Mouse (Mus musculus): ENCODE results near the gene Ccdc33. TPM values are rescaled to one million over a fixed set of nuclear protein-coding genes. Genes with fewer than 3 reads are reported as not detected.

The Ccdc33 gene
- polyA plus RNA-seq, 1 experiment: 7.8 TPM

GRCm38 (mm10) chr9:58086203-58086602 is 32.4 kb downstream of the Ccdc33 start:
- H3K4me3 ChIP-seq (replicated peaks; ENCODE audit: extremely low read depth, low read depth, low read length): no peak overlapping the region
- no peak for DNase-seq
- no peaks in the 10 kb centered on the region for H3K4me1 ChIP-seq (ENCODE audit: control insufficient read depth, insufficient read depth, low read length)
- TF ChIP-seq CTCF (IDR thresholded peaks at IDR 0.05; ENCODE audit: insufficient read depth, low read length): no peak
- 41% methylated on average over 9 of the region's 9 CpGs for WGBS

- Histone ChIP-seq H3K4me1 (ENCODE audit: control insufficient read depth, insufficient read depth, low read length) (no peaks in the 10 kb centered on the region), H3K4me3 (replicated peaks; ENCODE audit: extremely low read depth, low read depth, low read length) (no peak overlapping the region)
- TF ChIP-seq CTCF (IDR thresholded peaks at IDR 0.05; ENCODE audit: insufficient read depth, low read length) (no peak), POLR2A (IDR thresholded peaks at IDR 0.05; ENCODE audit: borderline replicate concordance, extremely low read depth, low read depth, low read length) (no peak)
- 18% methylated on average over 2 of the region's 2 CpGs for WGBS
- no peak for DNase-seq
Measured at GRCm38 (mm10) chr9:58085074-58085473, 33.5 kb downstream of the Ccdc33 start.

GRCm38 (mm10) chr9:58084586-58084985 is 34.0 kb downstream of the Ccdc33 start:
- no peak for DNase-seq
- Histone ChIP-seq H3K4me3 (replicated peaks; ENCODE audit: extremely low read depth, low read depth, low read length) (no peak overlapping the region), H3K4me1 (ENCODE audit: control insufficient read depth, insufficient read depth, low read length) (no peaks in the 10 kb centered on the region)
- WGBS: 26% methylated on average over 8 of the region's 8 CpGs
- TF ChIP-seq CTCF (IDR thresholded peaks at IDR 0.05; ENCODE audit: insufficient read depth, low read length): no peak
- no peak for TF ChIP-seq POLR2A (IDR thresholded peaks at IDR 0.05; ENCODE audit: borderline replicate concordance, extremely low read depth, low read depth, low read length)

GRCm38 (mm10) chr9:58074561-58074960 is 44.1 kb downstream of the Ccdc33 start:
- no peaks in the 10 kb centered on the region for H3K4me1 ChIP-seq (ENCODE audit: control insufficient read depth, insufficient read depth, low read length)
- DNase-seq: no peak
- WGBS: 47% methylated on average over 3 of the region's 3 CpGs
- no peak overlapping the region for H3K4me3 ChIP-seq (replicated peaks; ENCODE audit: extremely low read depth, low read depth, low read length)
- no peak for TF ChIP-seq CTCF (IDR thresholded peaks at IDR 0.05; ENCODE audit: insufficient read depth, low read length)
- TF ChIP-seq POLR2A (IDR thresholded peaks at IDR 0.05; ENCODE audit: borderline replicate concordance, extremely low read depth, low read depth, low read length): no peak

- 79% methylated on average over 3 of the region's 3 CpGs for WGBS
- Histone ChIP-seq H3K4me1 (ENCODE audit: control insufficient read depth, insufficient read depth, low read length) (no peaks in the 10 kb centered on the region), H3K4me3 (replicated peaks; ENCODE audit: extremely low read depth, low read depth, low read length) (no peak overlapping the region)
- TF ChIP-seq POLR2A (IDR thresholded peaks at IDR 0.05; ENCODE audit: borderline replicate concordance, extremely low read depth, low read depth, low read length) (no peak), CTCF (IDR thresholded peaks at IDR 0.05; ENCODE audit: insufficient read depth, low read length) (no peak)
- no peak for DNase-seq
Measured at GRCm38 (mm10) chr9:58067546-58067945, 51.1 kb downstream of the Ccdc33 start.

- WGBS: 55% methylated on average over 6 of the region's 6 CpGs
- H3K4me3 ChIP-seq (replicated peaks; ENCODE audit: extremely low read depth, low read depth, low read length): no peak overlapping the region
- TF ChIP-seq POLR2A (IDR thresholded peaks at IDR 0.05; ENCODE audit: borderline replicate concordance, extremely low read depth, low read depth, low read length): no peak
- no peaks in the 10 kb centered on the region for H3K4me1 ChIP-seq (ENCODE audit: control insufficient read depth, insufficient read depth, low read length)
- DNase-seq: no peak
Measured at GRCm38 (mm10) chr9:58066731-58067095, 51.9 kb downstream of the Ccdc33 start.

- H3K4me3 ChIP-seq (replicated peaks; ENCODE audit: extremely low read depth, low read depth, low read length): no peak overlapping the region
- WGBS: 62% methylated on average over 6 of the region's 6 CpGs
- no peak for DNase-seq
- no peaks in the 10 kb centered on the region for H3K4me1 ChIP-seq (ENCODE audit: control insufficient read depth, insufficient read depth, low read length)
- TF ChIP-seq CTCF (IDR thresholded peaks at IDR 0.05; ENCODE audit: insufficient read depth, low read length) (no peak), POLR2A (IDR thresholded peaks at IDR 0.05; ENCODE audit: borderline replicate concordance, extremely low read depth, low read depth, low read length) (no peak)
Measured at GRCm38 (mm10) chr9:58065977-58066730, 52.5 kb downstream of the Ccdc33 start.

GRCm38 (mm10) chr9:58065532-58065931 is 53.1 kb downstream of the Ccdc33 start:
- 61% methylated on average over 6 of the region's 6 CpGs for WGBS
- DNase-seq: no peak
- Histone ChIP-seq H3K4me1 (ENCODE audit: control insufficient read depth, insufficient read depth, low read length) (no peaks in the 10 kb centered on the region), H3K4me3 (replicated peaks; ENCODE audit: extremely low read depth, low read depth, low read length) (no peak overlapping the region)
- no peak for TF ChIP-seq POLR2A (IDR thresholded peaks at IDR 0.05; ENCODE audit: borderline replicate concordance, extremely low read depth, low read depth, low read length)
- no peak for TF ChIP-seq CTCF (IDR thresholded peaks at IDR 0.05; ENCODE audit: insufficient read depth, low read length)

- WGBS: 8% methylated on average over 3 of the region's 3 CpGs
- TF ChIP-seq POLR2A (IDR thresholded peaks at IDR 0.05; ENCODE audit: borderline replicate concordance, extremely low read depth, low read depth, low read length) (no peak), CTCF (IDR thresholded peaks at IDR 0.05; ENCODE audit: insufficient read depth, low read length) (no peak)
- DNase-seq: no peak
- Histone ChIP-seq H3K4me3 (replicated peaks; ENCODE audit: extremely low read depth, low read depth, low read length) (no peak within 1 kb of the TSS), H3K4me1 (ENCODE audit: control insufficient read depth, insufficient read depth, low read length) (no peaks in the 10 kb centered on the region)
Measured at GRCm38 (mm10) chr9:58063531-58063930, 55.1 kb downstream of the Ccdc33 start, which contains the start of gene Stra6. Gene Stra6, plus strand, starts transcription at chr9:58063788.
